Mouse (Mus musculus): ENCODE measurements around the gene Cadm3.
"Not testable (repeated sequence)": the region's sequence is repeated elsewhere in the genome, so short reads cannot be mapped to it uniquely, and the experiment has no call there.

Cadm3 gene

GRCm38 (mm10) chr1:173322249-173322627, 45.3 kb downstream of the Cadm3 start:
- DNase-seq (ENCODE audit: low read depth) = no peak

- DNase-seq (ENCODE audit: low read depth) = no peak
Measured at GRCm38 (mm10) chr1:173321593-173322248, 45.8 kb downstream of the Cadm3 start.

DNA sequence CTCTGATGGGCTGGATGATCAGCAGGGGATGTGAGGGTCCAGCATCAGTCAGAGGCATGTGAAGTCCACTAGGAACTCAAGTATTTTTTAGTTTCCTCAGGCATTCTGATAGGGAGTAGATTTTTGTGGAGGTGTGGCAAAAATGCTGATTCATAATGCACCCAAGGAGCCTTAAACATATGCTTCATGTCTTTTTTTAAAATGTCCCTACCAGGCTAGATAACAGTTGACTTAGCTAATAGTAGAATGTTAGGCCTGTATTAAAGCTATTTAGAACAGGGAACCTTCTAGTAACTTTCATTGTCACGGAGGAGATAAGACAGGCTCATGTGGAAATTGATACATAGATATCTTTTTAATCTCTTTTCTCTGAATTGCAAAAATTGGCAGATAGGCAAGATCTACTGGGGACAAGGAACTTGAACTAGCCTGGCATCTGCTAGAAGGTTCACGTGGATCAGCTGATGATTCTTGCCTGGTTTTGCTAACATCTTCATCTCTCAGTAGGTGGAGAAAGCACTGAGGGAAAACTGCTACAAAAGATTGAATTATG, 49.5 kb downstream of the Cadm3 start:
- DNase-seq (ENCODE audit: low read depth) = no peak

DNA sequence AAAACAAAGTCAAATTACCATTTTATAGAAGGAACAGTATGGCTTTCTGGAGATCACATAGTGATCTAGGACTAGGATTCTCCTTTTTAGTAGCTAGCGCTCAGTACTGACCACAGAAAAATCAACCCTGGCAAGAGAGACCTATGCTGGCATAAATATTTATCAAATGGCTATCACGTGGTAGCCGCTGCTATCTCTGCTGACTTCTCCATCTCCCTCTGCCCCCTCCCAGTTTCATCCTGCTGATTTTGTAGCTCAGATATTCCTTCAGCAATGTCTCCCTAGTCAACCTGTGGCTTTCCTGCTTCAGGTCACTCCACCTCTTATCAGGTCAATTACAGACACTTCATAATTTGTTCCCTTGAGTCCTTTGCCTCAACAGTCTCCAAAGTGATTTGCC, 51.8 kb downstream of the Cadm3 start:
- no peak for DNase-seq (ENCODE audit: low read depth)

DNA sequence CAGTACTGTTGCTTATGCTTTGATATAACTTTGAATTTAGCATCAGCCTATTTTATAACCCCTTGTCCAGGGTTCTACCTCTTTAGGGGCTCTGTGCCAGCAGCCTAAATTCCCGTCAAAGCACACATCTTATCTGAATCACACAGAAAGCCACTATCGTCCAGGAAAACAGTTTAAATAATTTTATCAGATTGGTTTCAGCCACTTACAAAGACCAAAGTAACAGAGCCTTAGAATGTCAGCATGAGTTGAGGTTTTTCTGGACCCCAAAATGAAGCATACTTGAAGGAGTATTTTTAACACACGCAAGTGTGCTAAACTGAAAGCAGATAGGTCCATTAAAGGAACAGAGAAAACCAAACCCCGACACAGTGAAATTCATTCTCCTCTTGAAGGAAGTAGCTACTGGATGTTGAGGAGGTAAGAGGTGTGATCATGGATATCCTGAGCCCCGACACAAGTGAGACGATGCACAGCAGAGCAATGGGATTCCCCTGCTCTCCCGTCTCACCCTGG, 53.9 kb downstream of the Cadm3 start:
- not testable (repeated sequence) for DNase-seq (ENCODE audit: low read depth)

- DNase-seq (ENCODE audit: low read depth) = not testable (repeated sequence)
Measured at GRCm38 (mm10) chr1:173302795-173303194, 64.7 kb downstream of the Cadm3 start.

Data from fibroblast of lung, adult 2 months (primary cell).